Mouse (Mus musculus) limb, embryonic 14.5 days (tissue): Measurements from ENCODE around the gene Eif2d. TPM values are rescaled to one million over a fixed set of nuclear protein-coding genes. Genes with fewer than 3 reads are reported as not detected.

ENCODE experiments used
- ATAC-seq: fragments of 200-750 bp; cut with Nextera tagmentation; 2 replicates; pipeline ENCODE4 v1.8.0; 2017; ENCODE audit warnings: low read depth, moderate number of reproducible peaks, moderate TSS enrichment; ENCODE audit not compliant: low FRiP score
- DNase-seq: peaks from one replicate; pipeline ENCODE4 v3.0.0-alpha.2; 2015; ENCODE audit warnings: low spot score
- H3K27ac ChIP-seq: fragments of 300-500 bp; sonication (generic); replicated peaks from 2 replicates; pipeline ENCODE4 v1.5.1; 2014; ENCODE audit warnings: low read depth, mild to moderate bottlenecking, low read length, moderate library complexity, mixed read lengths
- H3K27me3 ChIP-seq: fragments of 300-500 bp; sonication (generic); 2 replicates; pipeline ENCODE4 v1.6.1; 2014; ENCODE audit warnings: low read length, mixed read lengths; ENCODE audit not compliant: control insufficient read depth, insufficient read depth
- H3K36me3 ChIP-seq: fragments of 300-500 bp; sonication (generic); 2 replicates; pipeline ENCODE4 v1.6.1; 2014; ENCODE audit warnings: mild to moderate bottlenecking, low read length, moderate library complexity, mixed read lengths; ENCODE audit not compliant: control insufficient read depth, insufficient read depth
- H3K4me1 ChIP-seq: fragments of 300-500 bp; sonication (generic); 2 replicates; pipeline ENCODE4 v1.6.1; 2014; ENCODE audit warnings: antibody characterized with exemption, low read length, mixed read lengths; ENCODE audit not compliant: control insufficient read depth, insufficient read depth
- H3K4me2 ChIP-seq: fragments of 300-500 bp; sonication (generic); replicated peaks from 2 replicates; pipeline ENCODE4 v1.6.1; 2014; ENCODE audit warnings: low read depth, mild to moderate bottlenecking, low read length, moderate library complexity; ENCODE audit not compliant: severe bottlenecking
- H3K4me3 ChIP-seq: fragments of 300-500 bp; sonication (generic); replicated peaks from 2 replicates; pipeline ENCODE4 v1.5.1; 2014; ENCODE audit warnings: low read length
- H3K9ac ChIP-seq: fragments of 300-500 bp; sonication (generic); 2 replicates; pipeline ENCODE4 v1.6.1; 2014; ENCODE audit warnings: mild to moderate bottlenecking, low read depth, low read length, moderate library complexity; ENCODE audit not compliant: severe bottlenecking
- H3K9me3 ChIP-seq: fragments of 300-500 bp; sonication (generic); 2 replicates; pipeline ENCODE4 v1.6.1; 2016; ENCODE audit warnings: low read length; ENCODE audit not compliant: control insufficient read depth
- POLR2A ChIP-seq: fragments of 200-500 bp; IDR thresholded peaks from 2 replicates; pipeline ENCODE4 v1.8.0; 2012; ENCODE audit warnings: inconsistent platforms, mild to moderate bottlenecking, moderate library complexity, borderline replicate concordance; ENCODE audit not compliant: insufficient read depth, insufficient read length; ENCODE audit errors: extremely low read depth
- WGBS: fragments of 180-500 bp; shearing (Covaris S2); extraction: QIAGEN DNeasy Blood & Tissue Kit; methylation state at CpG from one replicate; pipeline ENCODE4 v1.1.7; 2014; 5-methylcytosine and 5-hydroxymethylcytosine counted together
- polyA plus RNA-seq, 2 experiments: library from polyadenylated mRNA; depleted of rRNA in 1 of 2; stranded (reverse) in 1 of 2; unstranded in 1 of 2; fragments of >200 nt; fragmentation: Nextera tagmentation in 1 of 2; extraction: Ambion mirVana in 1 of 2; gene quantifications; 2 replicates each; pipeline versions ENCODE4 v1.2.1 to v1.2.3; 2012 to 2014

Eif2d gene
- polyA plus RNA-seq, 2 experiments: 59.8 to 61.9 TPM

- H3K4me2 ChIP-seq: no peak overlapping the region
- ATAC-seq: no peak
- no peak overlapping the region for H3K9ac ChIP-seq
- peaks cover 66% of the 10 kb centered on the region for H3K36me3 ChIP-seq
- no peaks in the 10 kb centered on the region for H3K27me3 ChIP-seq
- 79% methylated on average over 11 of the region's 11 CpGs for WGBS
- no peak overlapping the region for H3K27ac ChIP-seq
- no peak overlapping the region for H3K4me3 ChIP-seq
- H3K4me1 ChIP-seq: no peaks in the 10 kb centered on the region
- DNase-seq: no peak
- no peaks in the 10 kb centered on the region for H3K9me3 ChIP-seq
- no peak for TF ChIP-seq POLR2A
These were observed 8.1 kb downstream of the Eif2d start for GRCm38 (mm10) chr1:131161091-131161490.

GRCm38 (mm10) chr1:131164427-131164826, 11.4 kb downstream of the Eif2d start:
- Histone ChIP-seq H3K27me3 (no peaks in the 10 kb centered on the region), H3K36me3 (peaks cover 87% of the 10 kb centered on the region), H3K4me2 (no peak overlapping the region), H3K27ac (no peak overlapping the region), H3K9ac (no peak overlapping the region), H3K4me1 (no peaks in the 10 kb centered on the region), H3K9me3 (no peaks in the 10 kb centered on the region), H3K4me3 (no peak overlapping the region)
- TF ChIP-seq POLR2A: no peak
- ATAC-seq: no peak
- WGBS: 90% methylated on average over 6 of the region's 6 CpGs
- no peak for DNase-seq

GRCm38 (mm10) chr1:131167612-131168011, 14.6 kb downstream of the Eif2d start:
- Histone ChIP-seq H3K4me1 (no peaks in the 10 kb centered on the region), H3K27ac (no peak overlapping the region), H3K9ac (no peak overlapping the region), H3K9me3 (no peaks in the 10 kb centered on the region), H3K27me3 (no peaks in the 10 kb centered on the region), H3K4me3 (no peak overlapping the region), H3K4me2 (no peak overlapping the region), H3K36me3 (peaks cover 94% of the 10 kb centered on the region)
- WGBS: 95% methylated on average over 10 of the region's 10 CpGs
- no peak for DNase-seq
- TF ChIP-seq POLR2A: no peak
- no peak for ATAC-seq

GRCm38 (mm10) chr1:131173001-131173400, 20.0 kb downstream of the Eif2d start:
- Histone ChIP-seq H3K9ac (no peak overlapping the region), H3K36me3 (peaks cover 88% of the 10 kb centered on the region), H3K4me2 (no peak overlapping the region), H3K4me1 (no peaks in the 10 kb centered on the region), H3K4me3 (no peak overlapping the region), H3K9me3 (no peaks in the 10 kb centered on the region), H3K27ac (no peak overlapping the region), H3K27me3 (no peaks in the 10 kb centered on the region)
- TF ChIP-seq POLR2A: no peak
- WGBS: 83% methylated on average over 7 of the region's 7 CpGs
- ATAC-seq: no peak
- DNase-seq: no peak

- WGBS: 83% methylated on average over 6 of the region's 6 CpGs
These were observed 20.8 kb downstream of the Eif2d start for GRCm38 (mm10) chr1:131173809-131174208.

More at GRCm38 (mm10) chr1:131173809-131174208, 20.8 kb downstream of the Eif2d start:
- Histone ChIP-seq H3K4me2 (no peak overlapping the region), H3K9me3 (no peaks in the 10 kb centered on the region), H3K27me3 (no peaks in the 10 kb centered on the region), H3K27ac (no peak overlapping the region), H3K4me1 (no peaks in the 10 kb centered on the region), H3K9ac (no peak overlapping the region), H3K36me3 (peaks cover 83% of the 10 kb centered on the region), H3K4me3 (no peak overlapping the region)
- TF ChIP-seq POLR2A: no peak
- no peak for DNase-seq
- no peak for ATAC-seq
